Mouse (Mus musculus): ENCODE results near the gene Slc35a2. TPM values are rescaled to one million over a fixed set of nuclear protein-coding genes. Genes with fewer than 3 reads are reported as not detected.
"Not testable (repeated sequence)": the region's sequence is repeated elsewhere in the genome, so short reads cannot be mapped to it uniquely, and the experiment has no call there.

Gene Slc35a2
- polyA plus RNA-seq, 1 experiment from 2014 or later, result 23.4 TPM

GRCm38 (mm10) chrX:7915669-7916068 is 31.8 kb downstream of the Slc35a2 start:
- 20% methylated on average over 3 of the region's 3 CpGs for WGBS
- not testable (repeated sequence) for H3K36me3 ChIP-seq (replicated peaks); H3K27ac ChIP-seq (replicated peaks); H3K4me3 ChIP-seq; DNase-seq (ENCODE audit: low spot score); H3K9me3 ChIP-seq; H3K4me1 ChIP-seq
- peaks cover 24% of the 10 kb centered on the region for H3K27me3 ChIP-seq (replicated peaks; ENCODE audit: low read depth, poor library complexity, severe bottlenecking)

- H3K27ac ChIP-seq (replicated peaks); DNase-seq (ENCODE audit: low spot score); H3K9me3 ChIP-seq; H3K4me3 ChIP-seq; H3K36me3 ChIP-seq (replicated peaks): not testable (repeated sequence)
- Histone ChIP-seq H3K27me3 (replicated peaks; ENCODE audit: low read depth, poor library complexity, severe bottlenecking) (peaks cover 47% of the 10 kb centered on the region), H3K4me1 (peaks cover 15% of the 10 kb centered on the region)
- WGBS, result 73% methylated on average over 6 of the region's 6 CpGs
Measured at GRCm38 (mm10) chrX:7917960-7918359, 34.1 kb downstream of the Slc35a2 start.

- 12% methylated on average over 40 of the region's 40 CpGs for WGBS
- peak; percentile 67 for DNase-seq (ENCODE audit: low spot score)
- Histone ChIP-seq H3K4me1 (peaks cover 16% of the 10 kb centered on the region), H3K27me3 (replicated peaks; ENCODE audit: low read depth, poor library complexity, severe bottlenecking) (peaks cover 66% of the 10 kb centered on the region), H3K36me3 (replicated peaks) (no peaks in the 10 kb centered on the region), H3K9me3 (peaks cover 9% of the 10 kb centered on the region; the same call in 1 of the 2 replicates), H3K4me3 (peak within 1 kb of the TSS; percentile 51), H3K27ac (replicated peaks) (0 out of 2 replicates have a peak within 1 kb of the TSS, but pooled peaks have one; percentile 19)
Measured at GRCm38 (mm10) chrX:7919601-7920383, 36.0 kb downstream of the Slc35a2 start, which contains the start of gene Pcsk1n. Gene Pcsk1n (plus strand): TSS chrX:7919822.

GRCm38 (mm10) chrX:7922032-7922431 is 38.2 kb downstream of the Slc35a2 start:
- peaks cover 88% of the 10 kb centered on the region for H3K27me3 ChIP-seq (replicated peaks; ENCODE audit: low read depth, poor library complexity, severe bottlenecking)
- 15% methylated on average over 48 of the region's 48 CpGs for WGBS
- peaks cover 16% of the 10 kb centered on the region for H3K4me1 ChIP-seq
- DNase-seq (ENCODE audit: low spot score), result peak; percentile 42
- no peaks in the 10 kb centered on the region for H3K36me3 ChIP-seq (replicated peaks)
- peaks cover 9% of the 10 kb centered on the region; the same call in 1 of the 2 replicates for H3K9me3 ChIP-seq
- peak overlapping the region; percentile 46 for H3K4me3 ChIP-seq
- H3K27ac ChIP-seq (replicated peaks), result no peak overlapping the region

- H3K36me3 ChIP-seq (replicated peaks), result peaks cover 24% of the 10 kb centered on the region
- WGBS, result 77% methylated on average over 6 of the region's 6 CpGs
- H3K27me3 ChIP-seq (replicated peaks; ENCODE audit: low read depth, poor library complexity, severe bottlenecking), result peaks cover 85% of the 10 kb centered on the region
- H3K27ac ChIP-seq (replicated peaks), result no peak overlapping the region
- no peak for DNase-seq (ENCODE audit: low spot score)
- peaks cover 7% of the 10 kb centered on the region; the same call in 1 of the 2 replicates for H3K9me3 ChIP-seq
- peaks cover 17% of the 10 kb centered on the region for H3K4me1 ChIP-seq
- no peak overlapping the region for H3K4me3 ChIP-seq
Measured at GRCm38 (mm10) chrX:7926266-7926665, 42.4 kb downstream of the Slc35a2 start.

GRCm38 (mm10) chrX:7927116-7927515 is 43.3 kb downstream of the Slc35a2 start:
- Histone ChIP-seq H3K36me3 (replicated peaks) (peaks cover 32% of the 10 kb centered on the region), H3K4me3 (no peak overlapping the region), H3K4me1 (peaks cover 14% of the 10 kb centered on the region), H3K27ac (replicated peaks) (no peak overlapping the region), H3K27me3 (replicated peaks; ENCODE audit: low read depth, poor library complexity, severe bottlenecking) (peaks cover 76% of the 10 kb centered on the region), H3K9me3 (peaks cover 7% of the 10 kb centered on the region; the same call in 1 of the 2 replicates)
- WGBS, result 22% methylated on average over 10 of the region's 10 CpGs
- no peak for DNase-seq (ENCODE audit: low spot score)

- peaks cover 43% of the 10 kb centered on the region for H3K36me3 ChIP-seq (replicated peaks)
- peaks cover 7% of the 10 kb centered on the region; the same call in 1 of the 2 replicates for H3K9me3 ChIP-seq
- 16% methylated on average over 19 of the region's 19 CpGs for WGBS
- 0 out of 2 replicates have a peak within 1 kb of the TSS, but pooled peaks have one; percentile 13 for H3K4me3 ChIP-seq
- peaks cover 4% of the 10 kb centered on the region; the same call in 1 of the 2 replicates for H3K4me1 ChIP-seq
- H3K27ac ChIP-seq (replicated peaks), result no peak within 1 kb of the TSS
- DNase-seq (ENCODE audit: low spot score), result no peak
- peaks cover 64% of the 10 kb centered on the region for H3K27me3 ChIP-seq (replicated peaks; ENCODE audit: low read depth, poor library complexity, severe bottlenecking)
Measured at GRCm38 (mm10) chrX:7928270-7928790, 44.5 kb downstream of the Slc35a2 start, which contains the start of gene Eras. Gene Eras (minus strand): TSS chrX:7928607.

GRCm38 (mm10) chrX:7936874-7937273 is 53.0 kb downstream of the Slc35a2 start:
- DNase-seq (ENCODE audit: low spot score), result no peak
- peaks cover 70% of the 10 kb centered on the region for H3K36me3 ChIP-seq (replicated peaks)
- peaks cover 10% of the 10 kb centered on the region; the same call in 1 of the 2 replicates for H3K9me3 ChIP-seq
- H3K4me1 ChIP-seq, result no peaks in the 10 kb centered on the region
- 54% methylated on average over 11 of the region's 11 CpGs for WGBS
- H3K27me3 ChIP-seq (replicated peaks; ENCODE audit: low read depth, poor library complexity, severe bottlenecking), result no peaks in the 10 kb centered on the region
- H3K27ac ChIP-seq (replicated peaks), result no peak overlapping the region
- H3K4me3 ChIP-seq, result no peak overlapping the region

- no peak for DNase-seq (ENCODE audit: low spot score)
- WGBS, result 91% methylated on average over 6 of the region's 6 CpGs
- H3K9me3 ChIP-seq, result peaks cover 10% of the 10 kb centered on the region; the same call in 1 of the 2 replicates
- H3K27me3 ChIP-seq (replicated peaks; ENCODE audit: low read depth, poor library complexity, severe bottlenecking), result no peaks in the 10 kb centered on the region
- H3K4me3 ChIP-seq, result no peak overlapping the region
- H3K36me3 ChIP-seq (replicated peaks), result peaks cover 63% of the 10 kb centered on the region
- H3K27ac ChIP-seq (replicated peaks), result no peak overlapping the region
- H3K4me1 ChIP-seq, result no peaks in the 10 kb centered on the region
Measured at GRCm38 (mm10) chrX:7937667-7938066, 53.8 kb downstream of the Slc35a2 start.

Other genes with a start within 250 kb of the Slc35a2 start
- gene Syp, start 245.6 kb upstream of the Slc35a2 start, polyA plus RNA-seq (2016; fragmentation: Nextera tagmentation; extraction: Ambion mirVana), result 9.3 and 9.7 TPM in 2 replicates
- 4.1 and 4.2 TPM in 2 replicates for gene Prickle3, start 226.8 kb upstream of the Slc35a2 start, polyA plus RNA-seq (2016; fragmentation: Nextera tagmentation; extraction: Ambion mirVana)
- 49.7 TPM in 2 replicates for gene Plp2, start 212.6 kb upstream of the Slc35a2 start, polyA plus RNA-seq (2016; fragmentation: Nextera tagmentation; extraction: Ambion mirVana)
- 0.09 TPM in 1 of 2 replicates, not detected in the other for gene Magix, start 202.8 kb upstream of the Slc35a2 start, polyA plus RNA-seq (2016; fragmentation: Nextera tagmentation; extraction: Ambion mirVana)
- gene Gpkow, start 186.9 kb upstream of the Slc35a2 start, polyA plus RNA-seq (2016; fragmentation: Nextera tagmentation; extraction: Ambion mirVana), result 40.2 and 40.3 TPM in 2 replicates
- gene Wdr45, start 169.7 kb upstream of the Slc35a2 start, polyA plus RNA-seq (2016; fragmentation: Nextera tagmentation; extraction: Ambion mirVana), result 22.5 and 23.8 TPM in 2 replicates
- 0.36 and 0.61 TPM in 2 replicates for gene Gm45208, start 161.8 kb upstream of the Slc35a2 start, polyA plus RNA-seq (2016; fragmentation: Nextera tagmentation; extraction: Ambion mirVana)
- gene Praf2, start 155.6 kb upstream of the Slc35a2 start, polyA plus RNA-seq (2016; fragmentation: Nextera tagmentation; extraction: Ambion mirVana), result 73.0 and 73.6 TPM in 2 replicates
- gene Ccdc120, start 133.1 kb upstream of the Slc35a2 start, polyA plus RNA-seq (2016; fragmentation: Nextera tagmentation; extraction: Ambion mirVana), result 20.3 and 22.1 TPM in 2 replicates
- gene Tfe3, start 121.5 kb upstream of the Slc35a2 start, polyA plus RNA-seq (2016; fragmentation: Nextera tagmentation; extraction: Ambion mirVana), result 26.8 and 28.3 TPM in 2 replicates
- 42.5 and 45.3 TPM in 2 replicates for gene Gripap1, start 94.3 kb upstream of the Slc35a2 start, polyA plus RNA-seq (2016; fragmentation: Nextera tagmentation; extraction: Ambion mirVana)
- gene Kcnd1, start 61.7 kb upstream of the Slc35a2 start, polyA plus RNA-seq (2016; fragmentation: Nextera tagmentation; extraction: Ambion mirVana), result 1.4 and 2.2 TPM in 2 replicates
- gene Otud5, start 42.7 kb upstream of the Slc35a2 start, polyA plus RNA-seq (2016; fragmentation: Nextera tagmentation; extraction: Ambion mirVana), result 42.2 and 43.4 TPM in 2 replicates
- 7.3 and 7.6 TPM in 2 replicates for gene Pim2, start 5.8 kb upstream of the Slc35a2 start, polyA plus RNA-seq (2016; fragmentation: Nextera tagmentation; extraction: Ambion mirVana)
- 122 and 132 TPM in 2 replicates for gene Pqbp1, start 15.2 kb downstream of the Slc35a2 start, polyA plus RNA-seq (2016; fragmentation: Nextera tagmentation; extraction: Ambion mirVana)
- gene Timm17b, start 15.3 kb downstream of the Slc35a2 start, polyA plus RNA-seq (2016; fragmentation: Nextera tagmentation; extraction: Ambion mirVana), result 174 and 178 TPM in 2 replicates
- gene Gm10491, start 23.8 kb downstream of the Slc35a2 start, polyA plus RNA-seq (2016; fragmentation: Nextera tagmentation; extraction: Ambion mirVana), result not detected in 2 replicates
- gene Gm10490, start 25.5 kb downstream of the Slc35a2 start, polyA plus RNA-seq (2016; fragmentation: Nextera tagmentation; extraction: Ambion mirVana), result 0.51 TPM in 1 of 2 replicates, not detected in the other
- gene Pcsk1n, start 35.8 kb downstream of the Slc35a2 start, polyA plus RNA-seq (2016; fragmentation: Nextera tagmentation; extraction: Ambion mirVana), result 3.0 and 4.5 TPM in 2 replicates
- 0.28 TPM in 1 of 2 replicates, not detected in the other for gene Eras, start 44.6 kb downstream of the Slc35a2 start, polyA plus RNA-seq (2016; fragmentation: Nextera tagmentation; extraction: Ambion mirVana)
- 55.7 and 58.4 TPM in 2 replicates for gene Hdac6, start 63.9 kb downstream of the Slc35a2 start, polyA plus RNA-seq (2016; fragmentation: Nextera tagmentation; extraction: Ambion mirVana)
- gene Gata1, start 94.0 kb downstream of the Slc35a2 start, polyA plus RNA-seq (2016; fragmentation: Nextera tagmentation; extraction: Ambion mirVana), result 5.2 and 5.6 TPM in 2 replicates
- not detected in 2 replicates for gene Glod5, start 134.5 kb downstream of the Slc35a2 start, polyA plus RNA-seq (2016; fragmentation: Nextera tagmentation; extraction: Ambion mirVana)
- gene Suv39h1, start 190.7 kb downstream of the Slc35a2 start, polyA plus RNA-seq (2016; fragmentation: Nextera tagmentation; extraction: Ambion mirVana), result 97.6 and 102 TPM in 2 replicates
- gene Was, start 206.5 kb downstream of the Slc35a2 start, polyA plus RNA-seq (2016; fragmentation: Nextera tagmentation; extraction: Ambion mirVana), result 0.14 and 0.18 TPM in 2 replicates
- 19.7 and 19.8 TPM in 2 replicates for gene Wdr13, start 248.9 kb downstream of the Slc35a2 start, polyA plus RNA-seq (2016; fragmentation: Nextera tagmentation; extraction: Ambion mirVana)

Data from embryonic facial prominence, embryonic 10.5 days (tissue).